Mouse (Mus musculus) stomach, embryonic 16.5 days (tissue): ENCODE measurements around the gene H3f3b. TPM values are rescaled to one million over a fixed set of nuclear protein-coding genes. Genes with fewer than 3 reads are reported as not detected.

Source experiments
- ATAC-seq: fragments of 200-750 bp; cut with Nextera tagmentation; 2 replicates; pipeline ENCODE4 v1.8.0; 2017; ENCODE audit warnings: moderate number of reproducible peaks, moderate TSS enrichment; ENCODE audit not compliant: insufficient read depth, low FRiP score
- H3K27ac ChIP-seq: fragments of 300-500 bp; sonication (generic); 2 replicates; pipeline ENCODE4 v1.5.1; 2014; ENCODE audit warnings: low read length
- H3K27me3 ChIP-seq: fragments of 300-500 bp; sonication (generic); 2 replicates; pipeline ENCODE4 v1.6.1; 2014; ENCODE audit warnings: low read length, control low read depth, mixed read lengths; ENCODE audit not compliant: control insufficient read depth, insufficient read depth
- H3K36me3 ChIP-seq: fragments of 300-500 bp; sonication (generic); 2 replicates; pipeline ENCODE4 v1.6.1; 2014; ENCODE audit warnings: low read length; ENCODE audit not compliant: control insufficient read depth, insufficient read depth
- H3K4me1 ChIP-seq: fragments of 300-500 bp; sonication (generic); 2 replicates; pipeline ENCODE4 v1.6.1; 2014; ENCODE audit warnings: low read length, control low read depth, mixed read lengths; ENCODE audit not compliant: control insufficient read depth, insufficient read depth
- H3K4me2 ChIP-seq: fragments of 300-500 bp; sonication (generic); 2 replicates; pipeline ENCODE4 v1.6.1; 2014; ENCODE audit warnings: low read depth, low read length, mixed read lengths
- H3K4me3 ChIP-seq: fragments of 300-500 bp; sonication (generic); replicated peaks from 2 replicates; pipeline ENCODE4 v1.5.1; 2014; ENCODE audit warnings: mild to moderate bottlenecking, low read length
- H3K9ac ChIP-seq: fragments of 300-500 bp; sonication (generic); 2 replicates; pipeline ENCODE4 v1.6.1; 2014; ENCODE audit warnings: low read length
- H3K9me3 ChIP-seq: fragments of 300-500 bp; sonication (generic); replicated peaks from 2 replicates; pipeline ENCODE4 v1.6.1; 2016; ENCODE audit warnings: low read length, control low read depth; ENCODE audit not compliant: control insufficient read depth
- WGBS: fragments of 180-500 bp; shearing (Covaris S2); extraction: QIAGEN DNeasy Blood & Tissue Kit; methylation state at CpG from one replicate; pipeline ENCODE4 v1.1.7; 2014; 5-methylcytosine and 5-hydroxymethylcytosine counted together
- polyA plus RNA-seq: library from polyadenylated mRNA; unstranded; fragments of >200 nt; fragmentation: Nextera tagmentation; extraction: Ambion mirVana; gene quantifications from 2 replicates; pipeline ENCODE4 v1.2.1, GENCODE M21; 2015

H3f3b gene
- polyA plus RNA-seq, 1 experiment from 2014 or later = 1,592 TPM

DNA sequence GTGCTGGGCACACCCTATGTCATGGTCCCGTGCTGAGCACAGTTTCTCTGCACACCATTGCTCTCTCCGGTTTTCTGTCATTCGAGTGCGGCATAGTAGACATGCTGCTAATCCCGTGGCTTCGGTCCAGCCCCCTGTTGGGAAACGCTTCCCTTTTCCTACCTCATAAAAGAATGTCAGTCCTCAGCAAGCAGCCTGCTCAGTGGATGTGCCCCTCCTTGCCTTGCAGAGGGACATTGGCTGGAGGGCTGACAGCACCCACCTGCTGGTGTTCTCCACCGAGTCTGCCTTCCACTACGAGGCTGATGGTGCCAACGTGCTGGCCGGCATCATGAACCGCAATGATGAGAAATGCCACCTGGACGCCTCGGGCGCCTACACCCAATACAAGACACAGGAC is 45.3 kb downstream of the H3f3b start:
- ATAC-seq = no peak
- 84% methylated on average over 15 of the region's 15 CpGs for WGBS

DNA sequence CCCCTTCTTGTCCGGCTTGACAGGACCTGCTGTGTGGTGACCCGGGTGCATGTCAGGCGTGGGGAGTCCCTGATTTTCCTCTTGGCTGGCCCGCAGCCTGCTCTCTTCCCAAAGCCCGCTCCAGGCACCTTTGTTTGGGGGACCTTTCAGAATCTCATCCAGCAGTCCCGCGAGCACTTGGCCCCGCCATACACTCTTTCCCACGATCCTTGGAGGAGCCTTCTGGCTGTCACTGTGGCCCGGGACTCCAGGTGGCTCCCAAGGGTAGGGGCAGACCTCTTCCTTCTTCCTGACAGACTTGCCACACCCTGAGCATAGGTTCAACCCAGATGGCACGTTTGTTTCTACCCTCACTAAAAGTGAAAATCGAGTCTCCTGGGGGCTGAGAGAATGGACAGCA is 52.2 kb downstream of the H3f3b start:
- H3K9ac ChIP-seq = peak overlapping the region; percentile 77
- peak overlapping the region; percentile 57 for H3K4me3 ChIP-seq
- peaks cover 13% of the 10 kb centered on the region for H3K4me1 ChIP-seq
- H3K9me3 ChIP-seq = no peaks in the 10 kb centered on the region
- 26% methylated on average over 12 of the region's 12 CpGs for WGBS
- ATAC-seq = no peak
- no peaks in the 10 kb centered on the region for H3K36me3 ChIP-seq
- peaks cover 16% of the 10 kb centered on the region for H3K27me3 ChIP-seq
- peak overlapping the region; percentile 71 for H3K4me2 ChIP-seq
- peak overlapping the region; percentile 65 for H3K27ac ChIP-seq

More for the DNA sequence above, 45.3 kb downstream of the H3f3b start:
- Histone ChIP-seq H3K4me2 (no peak overlapping the region), H3K4me3 (no peak overlapping the region), H3K9ac (no peak overlapping the region), H3K27me3 (no peaks in the 10 kb centered on the region), H3K36me3 (no peaks in the 10 kb centered on the region), H3K4me1 (no peaks in the 10 kb centered on the region), H3K9me3 (no peaks in the 10 kb centered on the region), H3K27ac (no peak overlapping the region)

DNA sequence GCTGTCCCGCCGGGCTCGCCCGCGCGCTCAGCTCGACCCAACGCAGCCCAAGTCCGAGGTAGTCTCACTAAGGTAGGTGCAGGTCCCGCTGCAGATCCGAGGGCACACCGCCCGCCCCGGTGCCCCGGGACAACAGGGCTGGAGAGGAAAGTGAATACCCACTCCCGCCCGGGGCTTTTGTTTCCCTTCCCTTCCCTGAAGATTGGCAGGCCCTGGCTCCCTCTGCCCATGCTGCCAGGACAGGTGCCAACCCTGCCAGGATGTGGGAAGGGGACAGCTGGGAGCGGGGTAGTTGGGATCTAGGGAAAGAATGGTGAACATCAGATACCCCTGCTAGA is 52.7 kb downstream of the H3f3b start:
- no peak for ATAC-seq
- H3K4me2 ChIP-seq = peak overlapping the region; percentile 71
- H3K4me3 ChIP-seq = peak overlapping the region; percentile 57
- H3K9me3 ChIP-seq = no peaks in the 10 kb centered on the region
- peaks cover 14% of the 10 kb centered on the region for H3K4me1 ChIP-seq
- no peaks in the 10 kb centered on the region for H3K36me3 ChIP-seq
- peaks cover 16% of the 10 kb centered on the region for H3K27me3 ChIP-seq
- 3% methylated on average over 18 of the region's 18 CpGs for WGBS
- H3K27ac ChIP-seq = peak overlapping the region; percentile 65
- H3K9ac ChIP-seq = peak overlapping the region; percentile 77

DNA sequence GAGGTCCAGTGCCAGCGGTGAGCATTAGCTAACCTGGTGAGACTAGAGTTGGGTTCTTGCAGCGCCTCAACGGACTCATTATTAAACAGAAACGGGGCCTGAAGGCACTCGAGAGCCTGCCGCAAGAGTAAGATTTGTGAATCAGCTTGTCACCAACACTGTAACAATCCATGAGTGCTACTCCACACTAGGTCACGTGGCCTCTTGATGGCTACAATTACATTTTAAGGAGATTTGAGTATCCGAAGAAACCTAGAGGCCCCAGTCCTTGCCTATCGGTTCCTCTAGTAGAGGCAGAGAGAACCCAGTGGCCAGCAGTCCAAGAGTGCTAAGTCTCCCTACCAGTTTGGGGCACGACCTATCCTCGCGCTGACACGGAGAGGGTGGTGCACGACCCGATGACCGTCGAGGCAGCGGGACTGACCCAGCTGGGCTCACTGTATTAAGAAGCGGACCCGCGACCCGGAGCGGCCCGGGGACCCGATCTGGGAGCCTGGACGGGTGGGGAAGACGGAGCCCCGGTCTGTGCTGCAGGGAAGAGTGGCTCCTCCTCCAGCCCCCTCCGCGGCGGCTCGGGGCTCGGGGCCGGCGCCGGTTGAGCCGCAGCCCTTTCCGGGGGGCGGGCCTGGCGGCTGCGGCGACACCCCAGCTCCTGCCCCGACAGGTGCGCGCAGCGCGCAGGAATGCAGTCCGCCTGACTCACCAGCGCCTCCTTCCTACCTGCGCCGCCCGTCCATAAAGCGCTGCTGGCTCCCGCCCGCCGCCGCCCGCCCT is 53.3 kb downstream of the H3f3b start, which contains the start of gene Itgb4:
Gene Itgb4 (plus strand): TSS at position 401 of the 774 bp plus-strand sequence.
- ATAC-seq = peak; percentile 86
- Histone ChIP-seq H3K27ac (peak within 1 kb of the TSS; percentile 77), H3K4me3 (peak within 1 kb of the TSS; percentile 57), H3K4me2 (peak within 1 kb of the TSS; percentile 71), H3K9me3 (no peaks in the 10 kb centered on the region), H3K9ac (peak within 1 kb of the TSS; percentile 77), H3K27me3 (peaks cover 16% of the 10 kb centered on the region), H3K36me3 (no peaks in the 10 kb centered on the region), H3K4me1 (peaks cover 19% of the 10 kb centered on the region)
- 10% methylated on average over 55 of the region's 58 CpGs for WGBS

Other genes with a start within 250 kb of the H3f3b start
- 14.9 and 16.8 TPM in 2 replicates for gene Caskin2, start 214.3 kb downstream of the H3f3b start, polyA plus RNA-seq
- 26.4 and 28.1 TPM in 2 replicates for gene Tsen54, start 213.2 kb downstream of the H3f3b start, polyA plus RNA-seq
- gene Llgl2, start 203.9 kb downstream of the H3f3b start, polyA plus RNA-seq = 65.6 and 75.3 TPM in 2 replicates
- gene Myo15b, start 169.6 kb downstream of the H3f3b start, polyA plus RNA-seq = 20.8 and 21.1 TPM in 2 replicates
- gene Smim5, start 128.0 kb downstream of the H3f3b start, polyA plus RNA-seq = 6.5 and 8.5 TPM in 2 replicates
- 57.0 and 68.4 TPM in 2 replicates for gene Smim6, start 115.9 kb downstream of the H3f3b start, polyA plus RNA-seq
- 32.0 and 35.2 TPM in 2 replicates for gene Sap30bp, start 94.7 kb downstream of the H3f3b start, polyA plus RNA-seq
- 19.5 and 19.7 TPM in 2 replicates for gene Recql5, start 94.5 kb downstream of the H3f3b start, polyA plus RNA-seq
- gene Itgb4, start 53.3 kb downstream of the H3f3b start, polyA plus RNA-seq = 18.9 and 24.4 TPM in 2 replicates
- gene Galk1, start 15.2 kb downstream of the H3f3b start, polyA plus RNA-seq = 186 and 187 TPM in 2 replicates
- gene Unk, start 2.4 kb upstream of the H3f3b start, polyA plus RNA-seq = 26.4 and 26.9 TPM in 2 replicates
- 8.3 and 9.9 TPM in 2 replicates for gene Unc13d, start 50.0 kb upstream of the H3f3b start, polyA plus RNA-seq
- gene Wbp2, start 59.0 kb upstream of the H3f3b start, polyA plus RNA-seq = 81.8 and 98.6 TPM in 2 replicates
- 22.7 and 23.1 TPM in 2 replicates for gene Trim47, start 99.2 kb upstream of the H3f3b start, polyA plus RNA-seq
- gene Trim65, start 103.2 kb upstream of the H3f3b start, polyA plus RNA-seq = 6.2 and 8.0 TPM in 2 replicates
- 83.5 and 87.0 TPM in 2 replicates for gene Mrpl38, start 110.9 kb upstream of the H3f3b start, polyA plus RNA-seq
- gene Fbf1, start 140.2 kb upstream of the H3f3b start, polyA plus RNA-seq = 28.0 and 31.4 TPM in 2 replicates
- gene Ten1, start 170.9 kb upstream of the H3f3b start, polyA plus RNA-seq = 74.7 and 78.2 TPM in 2 replicates
- 50.8 and 61.0 TPM in 2 replicates for gene Acox1, start 171.1 kb upstream of the H3f3b start, polyA plus RNA-seq
- gene Evpl, start 210.1 kb upstream of the H3f3b start, polyA plus RNA-seq = 19.2 and 23.5 TPM in 2 replicates
- gene Srp68, start 246.3 kb upstream of the H3f3b start, polyA plus RNA-seq = 85.5 and 89.4 TPM in 2 replicates